Mouse (Mus musculus): ENCODE data around the gene Ccdc97.

DNA sequence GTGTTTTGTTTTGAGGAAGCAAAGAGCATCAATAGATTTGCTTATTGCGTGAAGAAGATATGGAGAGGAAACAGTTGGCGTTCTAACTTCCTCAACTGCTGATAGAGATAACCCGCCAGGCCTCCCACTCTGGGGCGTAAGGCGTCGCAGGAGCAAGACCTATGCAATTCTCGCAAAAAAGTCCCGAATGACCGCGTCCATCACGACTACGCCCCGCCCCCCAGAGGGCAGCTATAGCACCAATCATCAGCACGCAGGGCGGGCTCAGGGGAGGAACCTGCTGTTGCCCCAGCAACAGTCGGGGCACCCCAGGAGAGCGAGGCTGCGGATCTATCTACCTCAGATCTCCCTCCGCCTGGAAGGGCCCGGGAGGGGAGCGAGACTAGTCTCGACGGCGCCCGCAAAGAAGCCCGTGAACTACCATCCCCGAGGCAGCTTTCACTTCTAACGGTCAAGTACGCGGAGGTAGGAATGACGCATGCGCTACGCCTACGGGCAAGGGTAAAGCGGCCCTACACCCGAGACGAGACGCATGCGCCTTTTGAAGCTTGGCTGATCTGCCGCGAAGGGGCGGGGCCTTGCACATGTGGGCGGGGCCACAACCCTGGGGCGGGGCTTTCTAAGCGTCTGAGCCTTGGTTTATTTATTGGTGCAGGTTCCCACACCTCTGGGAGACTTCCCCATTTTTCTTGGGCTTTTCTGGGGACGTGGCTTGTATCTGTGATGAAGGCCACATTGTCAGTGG, 38.2 kb downstream of the Ccdc97 start, which contains the start of gene B9d2:
- TF ChIP-seq CTCF (IDR thresholded peaks at IDR 0.05; ENCODE audit: insufficient read depth, low read length) (no peak), POLR2A (IDR thresholded peaks at IDR 0.05; ENCODE audit: borderline replicate concordance, extremely low read depth, low read depth, low read length) (peak; percentile 65; the same call in 1 of the 2 replicates)
